Mouse (Mus musculus): Measurements from ENCODE around the gene Pgd. TPM values are rescaled to one million over a fixed set of nuclear protein-coding genes. Genes with fewer than 3 reads are reported as not detected.

Gene Pgd
- polyA plus RNA-seq (2012; rRNA removed), result 161 and 188 TPM in 2 replicates

GRCm38 (mm10) chr4:149166215-149166946, at the start of gene Pgd:
Pgd (minus strand) TSS chr4:149166771.

GRCm38 (mm10) chr4:149136982-149137770, 29.4 kb downstream of the Pgd start, which contains the start of gene Cenps:
Cenps (minus strand) TSS chr4:149137629.

GRCm38 (mm10) chr4:149126663-149127062, 39.9 kb downstream of the Pgd start, which contains the start of gene Cort:
Cort (minus strand) TSS chr4:149126763.

GRCm38 (mm10) chr4:149103875-149104561, 62.6 kb downstream of the Pgd start, which contains the start of gene Dffa:
Dffa (plus strand) TSS chr4:149104146.

Other genes with a start within 250 kb of the Pgd start
- gene Pex14, start 66.9 kb downstream of the Pgd start, polyA plus RNA-seq (2012; rRNA removed), result 27.0 and 38.8 TPM in 2 replicates
- gene Dffa, start 62.6 kb downstream of the Pgd start, polyA plus RNA-seq (2012; rRNA removed), result 7.7 and 7.9 TPM in 2 replicates
- 0.16 TPM in 1 of 2 replicates, not detected in the other for gene Cort, start 40.0 kb downstream of the Pgd start, polyA plus RNA-seq (2012; rRNA removed)
- 0.19 and 1.2 TPM in 2 replicates for gene Cenps, start 29.1 kb downstream of the Pgd start, polyA plus RNA-seq (2012; rRNA removed)
- 6.7 and 10.9 TPM in 2 replicates for gene Kif1b, start 140.9 kb upstream of the Pgd start, polyA plus RNA-seq (2012; rRNA removed)

Measured in stomach, adult 2 months (tissue).